Mouse (Mus musculus): ENCODE results near the gene Olfr130. TPM values are rescaled to one million over a fixed set of nuclear protein-coding genes. Genes with fewer than 3 reads are reported as not detected.
A peak's percentile ranks its signal among the peaks of the same experiment; 100 is the strongest.

Olfr130 gene
- not detected in 2 replicates for polyA plus RNA-seq (2016; fragmentation: Nextera tagmentation; extraction: Ambion mirVana)

DNA sequence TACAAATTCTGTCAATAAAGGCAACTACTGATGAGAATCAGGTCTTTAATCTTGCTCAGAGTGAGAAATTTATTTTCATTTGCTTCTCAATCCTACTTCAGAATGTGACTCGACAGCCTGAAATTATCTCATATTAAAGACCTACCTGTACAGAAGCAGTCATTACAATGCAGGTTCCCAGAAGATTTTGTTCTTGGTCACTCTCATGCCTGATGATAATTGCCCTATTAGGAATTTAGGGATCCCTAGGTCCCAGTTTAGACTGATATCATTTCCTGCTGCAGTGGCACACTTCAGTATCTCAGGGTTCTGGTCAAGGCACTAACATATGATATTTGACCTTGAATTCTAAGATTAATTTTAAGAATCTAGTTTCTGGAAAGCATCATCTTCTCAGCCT, at the start of gene Olfr130:
TSS of gene Olfr130 (plus strand) at position 301 of the 400 bp plus-strand sequence.
- H3K4me1 ChIP-seq, result no peaks in the 10 kb centered on the region
- WGBS, result 84% methylated on average over 1 of the region's 1 CpGs
- no peak for DNase-seq (ENCODE audit: low spot score)
- H3K27me3 ChIP-seq (ENCODE audit: insufficient read depth, poor library complexity, severe bottlenecking), result no peaks in the 10 kb centered on the region
- H3K9me3 ChIP-seq, result no peaks in the 10 kb centered on the region
- H3K36me3 ChIP-seq, result no peaks in the 10 kb centered on the region
- no peak within 1 kb of the TSS for H3K4me3 ChIP-seq
- H3K27ac ChIP-seq, result no peak within 1 kb of the TSS

DNA sequence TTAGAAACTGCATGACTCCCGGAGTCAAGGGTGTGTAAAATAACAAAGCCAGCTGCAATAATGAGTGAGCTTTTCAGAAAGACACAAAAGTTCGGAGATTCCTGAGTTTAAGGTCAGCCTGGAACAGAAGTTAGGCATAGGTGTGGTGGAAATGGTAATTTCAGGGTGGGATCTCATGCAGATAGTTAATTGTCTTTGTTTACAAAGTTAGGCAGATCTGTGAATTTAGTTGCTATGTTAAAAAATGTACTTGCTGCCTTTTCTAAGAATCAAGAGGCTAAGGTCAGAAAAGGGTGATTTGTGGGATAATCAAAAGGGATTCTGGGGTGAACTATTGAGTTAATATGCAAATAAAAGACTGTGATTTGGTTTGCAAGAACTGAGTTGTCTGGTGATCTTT, 47.4 kb upstream of the Olfr130 start:
- WGBS, result 77% methylated on average over 2 of the region's 2 CpGs
- Histone ChIP-seq H3K4me1 (no peaks in the 10 kb centered on the region), H3K4me3 (no peak overlapping the region), H3K27ac (no peak overlapping the region), H3K9me3 (no peaks in the 10 kb centered on the region), H3K27me3 (ENCODE audit: insufficient read depth, poor library complexity, severe bottlenecking) (no peaks in the 10 kb centered on the region), H3K36me3 (no peaks in the 10 kb centered on the region)
- no peak for DNase-seq (ENCODE audit: low spot score)

DNA sequence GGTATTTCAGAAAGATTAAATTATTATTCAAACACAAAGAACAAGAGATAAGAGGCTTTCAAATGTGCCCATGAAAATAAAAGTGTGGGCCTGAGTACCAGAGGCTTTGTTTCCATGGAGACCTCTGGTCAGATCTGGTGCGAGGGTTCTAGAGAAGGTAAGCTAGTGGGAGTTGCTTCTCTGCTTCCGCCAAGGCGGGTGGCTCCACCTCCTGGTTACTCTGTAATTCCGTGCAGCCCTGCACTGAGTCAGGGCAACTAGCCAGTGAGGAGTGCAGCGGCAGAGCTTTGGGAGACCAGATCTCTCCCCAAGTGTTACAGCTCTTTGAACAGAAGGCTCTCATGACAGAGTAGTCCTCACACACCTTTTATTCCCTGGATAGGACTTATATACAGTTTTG, 37.4 kb upstream of the Olfr130 start:
- H3K36me3 ChIP-seq, result no peaks in the 10 kb centered on the region
- H3K9me3 ChIP-seq, result no peaks in the 10 kb centered on the region
- DNase-seq (ENCODE audit: low spot score), result peak; percentile 73
- H3K4me1 ChIP-seq, result no peaks in the 10 kb centered on the region
- H3K27me3 ChIP-seq (ENCODE audit: insufficient read depth, poor library complexity, severe bottlenecking), result no peaks in the 10 kb centered on the region
- no peak overlapping the region for H3K4me3 ChIP-seq
- 28% methylated on average over 5 of the region's 5 CpGs for WGBS
- H3K27ac ChIP-seq, result no peak overlapping the region

DNA sequence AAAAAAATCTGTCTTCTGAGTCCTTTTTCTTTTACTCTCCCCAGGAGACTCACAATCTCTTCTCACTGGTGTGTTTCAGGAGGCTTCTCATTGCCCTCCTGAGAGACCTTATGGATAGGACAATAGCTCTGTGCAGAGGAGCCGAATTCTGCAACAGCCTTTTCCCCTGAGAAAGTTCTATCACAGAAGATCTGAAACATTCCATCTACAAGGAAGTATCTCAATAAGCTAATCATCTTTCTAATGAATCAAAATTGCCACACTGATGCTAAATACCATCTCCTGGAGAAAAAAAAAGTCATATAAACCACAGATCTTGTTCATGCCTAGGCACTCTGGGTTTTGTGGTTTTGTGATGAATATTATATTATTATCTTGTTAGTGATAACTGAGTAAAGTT, 3.7 kb upstream of the Olfr130 start, which contains the start of gene Olfr129:
TSS of gene Olfr129 (minus strand) at position 101 of the 400 bp plus-strand sequence.
- H3K27ac ChIP-seq, result no peak within 1 kb of the TSS
- no peaks in the 10 kb centered on the region for H3K36me3 ChIP-seq
- H3K9me3 ChIP-seq, result no peaks in the 10 kb centered on the region
- H3K4me3 ChIP-seq, result no peak within 1 kb of the TSS
- no peak for DNase-seq (ENCODE audit: low spot score)
- no peaks in the 10 kb centered on the region for H3K27me3 ChIP-seq (ENCODE audit: insufficient read depth, poor library complexity, severe bottlenecking)
- WGBS, result 71% methylated on average over 1 of the region's 1 CpGs
- no peaks in the 10 kb centered on the region for H3K4me1 ChIP-seq

DNA sequence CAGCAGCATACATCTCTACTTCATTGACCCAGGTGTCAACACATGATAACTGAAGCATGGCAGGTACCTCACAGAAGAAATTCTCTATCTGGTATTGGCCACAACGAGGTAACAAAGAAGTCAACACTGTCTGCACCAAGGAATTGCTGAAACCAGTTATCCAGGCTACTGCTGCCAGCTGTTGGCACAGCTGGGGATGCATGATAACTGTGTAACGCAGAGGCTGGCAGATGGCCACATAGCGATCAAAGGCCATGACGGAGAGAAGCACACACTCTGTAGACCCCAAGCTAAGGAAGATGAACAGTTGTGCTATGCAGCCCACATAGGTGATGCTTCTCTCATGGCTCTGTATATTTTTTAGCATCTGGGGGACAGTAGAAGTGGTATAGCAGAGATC, 18.6 kb downstream of the Olfr130 start:
- Histone ChIP-seq H3K27ac (no peak overlapping the region), H3K27me3 (ENCODE audit: insufficient read depth, poor library complexity, severe bottlenecking) (no peaks in the 10 kb centered on the region), H3K9me3 (no peaks in the 10 kb centered on the region), H3K36me3 (no peaks in the 10 kb centered on the region), H3K4me1 (no peaks in the 10 kb centered on the region), H3K4me3 (no peak overlapping the region)
- no peak for DNase-seq (ENCODE audit: low spot score)
- 79% methylated on average over 4 of the region's 4 CpGs for WGBS

DNA sequence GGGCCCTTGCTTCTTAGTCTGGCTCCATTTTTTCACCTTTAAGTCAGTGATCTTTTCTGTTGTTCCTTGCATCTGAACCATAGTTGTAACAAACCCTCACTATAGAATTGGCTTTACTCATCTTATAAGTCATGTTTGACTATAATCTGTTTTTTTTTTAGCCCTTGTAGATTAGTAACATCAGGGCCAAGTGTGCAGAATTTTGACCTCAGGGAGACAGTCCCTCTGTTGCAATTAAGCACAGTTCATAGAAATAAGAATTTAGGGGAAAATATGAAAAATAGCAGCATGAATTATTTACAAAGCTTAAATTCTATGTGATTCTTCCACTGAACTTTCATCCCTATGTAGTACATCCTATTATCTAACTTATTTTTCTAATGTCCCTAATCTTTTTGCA, 24.9 kb downstream of the Olfr130 start, which contains the start of gene Olfr131:
TSS of gene Olfr131 (minus strand) at position 101 of the 400 bp plus-strand sequence.
- Histone ChIP-seq H3K27me3 (ENCODE audit: insufficient read depth, poor library complexity, severe bottlenecking) (no peaks in the 10 kb centered on the region), H3K9me3 (no peaks in the 10 kb centered on the region), H3K4me3 (no peak within 1 kb of the TSS), H3K27ac (no peak within 1 kb of the TSS), H3K36me3 (no peaks in the 10 kb centered on the region), H3K4me1 (no peaks in the 10 kb centered on the region)
- no peak for DNase-seq (ENCODE audit: low spot score)

Other genes with a start within 250 kb of the Olfr130 start
- not detected in 2 replicates for gene Olfr125, start 231.0 kb upstream of the Olfr130 start, polyA plus RNA-seq (2016; fragmentation: Nextera tagmentation; extraction: Ambion mirVana)
- gene Olfr126, start 216.4 kb upstream of the Olfr130 start, polyA plus RNA-seq (2016; fragmentation: Nextera tagmentation; extraction: Ambion mirVana), result not detected in 2 replicates
- not detected in 2 replicates for gene Olfr127, start 163.5 kb upstream of the Olfr130 start, polyA plus RNA-seq (2016; fragmentation: Nextera tagmentation; extraction: Ambion mirVana)
- not detected in 2 replicates for gene Olfr128, start 143.4 kb upstream of the Olfr130 start, polyA plus RNA-seq (2016; fragmentation: Nextera tagmentation; extraction: Ambion mirVana)
- gene Olfr761, start 110.8 kb upstream of the Olfr130 start, polyA plus RNA-seq (2016; fragmentation: Nextera tagmentation; extraction: Ambion mirVana), result not detected in 2 replicates
- gene Olfr129, start 3.8 kb upstream of the Olfr130 start, polyA plus RNA-seq (2016; fragmentation: Nextera tagmentation; extraction: Ambion mirVana), result not detected in 2 replicates
- not detected in 2 replicates for gene Olfr131, start 24.8 kb downstream of the Olfr130 start, polyA plus RNA-seq (2016; fragmentation: Nextera tagmentation; extraction: Ambion mirVana)
- gene Olfr132, start 70.6 kb downstream of the Olfr130 start, polyA plus RNA-seq (2016; fragmentation: Nextera tagmentation; extraction: Ambion mirVana), result not detected in 2 replicates
- not detected in 2 replicates for gene Olfr133, start 81.4 kb downstream of the Olfr130 start, polyA plus RNA-seq (2016; fragmentation: Nextera tagmentation; extraction: Ambion mirVana)
- not detected in 2 replicates for gene Olfr134, start 107.5 kb downstream of the Olfr130 start, polyA plus RNA-seq (2016; fragmentation: Nextera tagmentation; extraction: Ambion mirVana)
- not detected in 2 replicates for gene Olfr135, start 140.4 kb downstream of the Olfr130 start, polyA plus RNA-seq (2016; fragmentation: Nextera tagmentation; extraction: Ambion mirVana)
- gene Olfr138, start 197.1 kb downstream of the Olfr130 start, polyA plus RNA-seq (2016; fragmentation: Nextera tagmentation; extraction: Ambion mirVana), result not detected in 2 replicates
- gene Olfr137, start 243.6 kb downstream of the Olfr130 start, polyA plus RNA-seq (2016; fragmentation: Nextera tagmentation; extraction: Ambion mirVana), result not detected in 2 replicates